Mouse (Mus musculus) bone marrow macrophage, adult 2 months (primary cell): ENCODE data around the gene Pard3. TPM values are rescaled to one million over a fixed set of nuclear protein-coding genes. Genes with fewer than 3 reads are reported as not detected.

Source experiments
- H3K27ac ChIP-seq: 2 replicates; pipeline ENCODE4 v1.5.1; 2012; ENCODE audit warnings: low read depth, low read length; ENCODE audit not compliant: insufficient read depth
- H3K4me1 ChIP-seq: 2 replicates; pipeline ENCODE4 v1.6.1; 2012; ENCODE audit warnings: low read length; ENCODE audit not compliant: control insufficient read depth, insufficient read depth
- H3K4me3 ChIP-seq: 2 replicates; pipeline ENCODE4 v1.5.1; 2012; ENCODE audit warnings: mild to moderate bottlenecking, low read length, moderate library complexity; ENCODE audit not compliant: insufficient read depth
- CTCF ChIP-seq: IDR thresholded peaks from 2 replicates; pipeline ENCODE4 v1.5.1; 2012; ENCODE audit warnings: low read depth, mild to moderate bottlenecking, low read length, moderate library complexity
- POLR2A ChIP-seq: IDR thresholded peaks from 2 replicates; pipeline ENCODE4 v1.6.1; 2012; ENCODE audit warnings: mild to moderate bottlenecking, low read depth, low read length, borderline replicate concordance
- polyA plus RNA-seq: library from polyadenylated mRNA; stranded (reverse); fragments of >200 nt; gene quantifications from 2 replicates; pipeline ENCODE4 v1.2.4, GENCODE M21; 2012; ENCODE audit not compliant: missing spikeins, insufficient read depth, insufficient read length

Gene Pard3
- polyA plus RNA-seq, 1 experiment: 0.11 TPM

DNA sequence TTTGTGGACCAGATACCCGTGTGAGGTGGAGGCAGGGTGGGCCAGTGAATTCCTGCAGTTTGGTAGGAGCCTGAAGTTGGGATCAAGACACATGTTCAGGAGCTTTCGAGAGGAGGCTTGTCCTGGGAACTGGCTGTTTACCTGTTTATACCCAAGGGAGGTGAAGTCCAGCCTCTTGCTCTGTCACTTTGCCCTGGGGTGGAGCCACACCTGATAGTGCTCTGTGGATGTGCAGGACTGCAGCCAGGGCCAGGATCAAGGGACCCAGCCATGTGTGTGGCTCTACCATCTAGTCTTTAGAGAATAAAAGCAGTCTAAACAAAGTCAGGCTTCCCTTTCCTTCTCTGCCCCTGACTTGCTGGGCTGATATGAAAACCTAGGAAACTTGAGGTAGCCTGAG is 40.9 kb downstream of the Pard3 start:
- Histone ChIP-seq H3K4me1 (no peaks in the 10 kb centered on the region), H3K4me3 (no peak overlapping the region), H3K27ac (no peak overlapping the region)
- TF ChIP-seq POLR2A: no peak
- TF ChIP-seq CTCF: no peak

DNA sequence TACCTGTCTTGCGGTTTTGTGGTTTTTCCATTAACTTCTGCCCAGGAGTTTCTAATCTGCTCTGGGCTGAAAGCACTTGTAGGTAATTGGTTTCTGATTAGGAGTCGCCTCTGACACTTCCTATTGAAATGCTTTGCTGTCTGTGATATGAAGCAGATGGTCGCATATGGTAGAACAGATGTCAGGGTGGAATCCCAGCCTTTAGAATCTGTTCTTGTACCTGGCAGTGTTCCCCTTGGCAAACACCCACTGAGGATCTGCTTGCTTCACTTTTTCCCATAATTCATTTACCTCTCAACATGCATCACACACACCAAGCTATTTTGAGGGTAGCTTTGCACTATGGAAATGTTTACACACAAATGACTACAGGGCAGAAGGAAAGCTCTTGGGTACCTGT is 44.2 kb downstream of the Pard3 start:
- no peak for TF ChIP-seq CTCF
- TF ChIP-seq POLR2A: no peak
- Histone ChIP-seq H3K27ac (no peak overlapping the region), H3K4me1 (no peaks in the 10 kb centered on the region), H3K4me3 (no peak overlapping the region)

DNA sequence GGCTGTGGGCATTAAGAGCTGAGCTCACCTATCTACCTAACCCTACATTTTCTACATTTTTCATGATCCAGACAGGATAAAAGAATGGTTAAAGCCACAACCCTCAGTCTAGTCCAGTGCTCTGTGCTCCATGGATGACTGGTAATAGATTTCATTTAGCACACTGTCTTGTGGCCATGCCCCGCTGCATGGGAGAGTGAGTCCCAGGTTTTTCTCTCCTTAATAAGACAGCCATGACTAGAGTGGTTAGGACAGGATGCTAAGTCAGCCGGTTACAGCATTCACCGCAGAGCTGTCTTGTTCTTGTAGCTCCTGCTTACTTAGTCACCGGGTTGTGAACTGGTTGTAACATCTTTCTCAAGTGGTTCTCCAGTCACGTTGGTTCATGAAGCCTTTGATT is 49.5 kb downstream of the Pard3 start:
- Histone ChIP-seq H3K4me3 (no peak overlapping the region), H3K4me1 (no peaks in the 10 kb centered on the region)
- no peak for TF ChIP-seq CTCF
- no peak for TF ChIP-seq POLR2A

DNA sequence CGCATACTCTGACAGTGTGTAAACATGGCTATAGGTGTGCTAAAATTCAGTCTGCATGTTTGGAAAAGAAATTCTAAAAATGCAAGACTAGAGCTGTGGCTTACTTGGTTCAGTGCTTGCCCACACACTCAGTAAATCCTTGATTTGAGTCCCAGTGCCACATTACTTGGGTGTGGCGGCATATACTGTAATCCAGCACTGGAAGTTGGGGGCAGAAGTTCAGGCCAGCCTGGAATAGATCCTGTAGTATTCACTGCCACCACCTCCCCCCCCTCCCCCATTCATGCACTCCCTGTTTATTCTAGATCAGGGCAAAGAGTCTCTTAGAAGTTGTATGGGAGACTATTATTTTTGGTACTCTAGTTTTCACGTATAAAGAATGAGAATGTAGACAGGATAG is 52.1 kb downstream of the Pard3 start:
- H3K4me1 ChIP-seq: no peaks in the 10 kb centered on the region
- H3K4me3 ChIP-seq: no peak overlapping the region
- no peak for TF ChIP-seq CTCF
- TF ChIP-seq POLR2A: no peak
- no peak overlapping the region for H3K27ac ChIP-seq

More for the DNA sequence above, 49.5 kb downstream of the Pard3 start:
- H3K27ac ChIP-seq: no peak overlapping the region

GRCm38 (mm10) chr8:127118373-127118861 is 54.7 kb downstream of the Pard3 start:
- H3K27ac ChIP-seq: no peak overlapping the region
- H3K4me1 ChIP-seq: no peaks in the 10 kb centered on the region
- no peak overlapping the region for H3K4me3 ChIP-seq
- TF ChIP-seq POLR2A (no peak), CTCF (no peak)

- H3K27ac ChIP-seq: no peak overlapping the region
- no peaks in the 10 kb centered on the region for H3K4me1 ChIP-seq
- no peak overlapping the region for H3K4me3 ChIP-seq
- TF ChIP-seq POLR2A (no peak), CTCF (no peak)
These were observed 59.7 kb downstream of the Pard3 start for GRCm38 (mm10) chr8:127123391-127123790.

GRCm38 (mm10) chr8:127124795-127125194 is 61.1 kb downstream of the Pard3 start:
- no peaks in the 10 kb centered on the region for H3K4me1 ChIP-seq
- H3K4me3 ChIP-seq: no peak overlapping the region
- H3K27ac ChIP-seq: no peak overlapping the region
- TF ChIP-seq CTCF (no peak), POLR2A (no peak)

GRCm38 (mm10) chr8:127125686-127126683 is 62.3 kb downstream of the Pard3 start:
- TF ChIP-seq CTCF: no peak
- no peak for TF ChIP-seq POLR2A
- no peak overlapping the region for H3K27ac ChIP-seq
- H3K4me3 ChIP-seq: no peak overlapping the region
- no peaks in the 10 kb centered on the region for H3K4me1 ChIP-seq

GRCm38 (mm10) chr8:127128781-127129396 is 65.2 kb downstream of the Pard3 start:
- TF ChIP-seq POLR2A: no peak
- no peak for TF ChIP-seq CTCF
- Histone ChIP-seq H3K4me3 (no peak overlapping the region), H3K4me1 (no peaks in the 10 kb centered on the region), H3K27ac (no peak overlapping the region)

DNA sequence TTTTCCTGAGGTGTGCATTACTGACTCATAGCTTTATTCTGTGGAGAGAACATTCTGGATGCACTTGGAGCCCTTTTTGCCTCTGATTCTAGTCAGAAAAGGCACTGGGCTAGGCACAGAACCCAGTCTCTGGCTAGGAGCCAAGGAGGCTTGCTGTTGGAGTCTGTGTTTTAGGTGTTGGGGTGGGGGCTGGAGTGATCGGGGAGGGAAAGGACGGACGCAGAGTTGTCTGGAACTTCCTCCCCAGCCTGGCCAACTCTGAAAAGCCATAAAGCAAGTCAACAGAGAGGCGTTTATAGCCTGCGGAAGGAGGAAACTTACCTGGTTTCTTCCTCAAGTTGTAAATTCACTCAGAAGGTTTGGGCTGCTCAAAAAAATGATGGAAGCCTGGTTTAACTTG is 70.6 kb downstream of the Pard3 start:
- TF ChIP-seq POLR2A (no peak), CTCF (no peak)
- H3K4me3 ChIP-seq: no peak overlapping the region
- no peaks in the 10 kb centered on the region for H3K4me1 ChIP-seq
- H3K27ac ChIP-seq: no peak overlapping the region
